Mouse (Mus musculus): ENCODE measurements around the gene Epb41l4b. TPM values are rescaled to one million over a fixed set of nuclear protein-coding genes. Genes with fewer than 3 reads are reported as not detected.

The Epb41l4b gene
- polyA plus RNA-seq, 1 experiment from 2014 or later = 1.2 TPM

GRCm38 (mm10) chr4:57082775-57083428, 60.3 kb downstream of the Epb41l4b start:
- no peaks in the 10 kb centered on the region for H3K36me3 ChIP-seq (ENCODE audit: control insufficient read depth, insufficient read depth)
- H3K9me3 ChIP-seq (ENCODE audit: control insufficient read depth, low read length) = no peaks in the 10 kb centered on the region
- no peak overlapping the region for H3K9ac ChIP-seq (replicated peaks; ENCODE audit: low read depth, low read length)
- H3K27ac ChIP-seq (ENCODE audit: low read length) = no peak overlapping the region
- ATAC-seq = no peak
- H3K27me3 ChIP-seq (replicated peaks; ENCODE audit: control insufficient read depth, insufficient read depth, low read length) = no peaks in the 10 kb centered on the region
- no peak overlapping the region for H3K4me2 ChIP-seq (ENCODE audit: low read length)
- H3K4me3 ChIP-seq (replicated peaks; ENCODE audit: low read length) = no peak overlapping the region
- WGBS = 80% methylated on average over 10 of the region's 10 CpGs
- H3K4me1 ChIP-seq (replicated peaks; ENCODE audit: control insufficient read depth, insufficient read depth, low read length) = no peaks in the 10 kb centered on the region

- H3K4me3 ChIP-seq (replicated peaks; ENCODE audit: low read length) = no peak overlapping the region
- no peaks in the 10 kb centered on the region for H3K4me1 ChIP-seq (replicated peaks; ENCODE audit: control insufficient read depth, insufficient read depth, low read length)
- H3K36me3 ChIP-seq (ENCODE audit: control insufficient read depth, insufficient read depth) = no peaks in the 10 kb centered on the region
- H3K27ac ChIP-seq (ENCODE audit: low read length) = no peak overlapping the region
- H3K4me2 ChIP-seq (ENCODE audit: low read length) = no peak overlapping the region
- H3K9me3 ChIP-seq (ENCODE audit: control insufficient read depth, low read length) = no peaks in the 10 kb centered on the region
- no peaks in the 10 kb centered on the region for H3K27me3 ChIP-seq (replicated peaks; ENCODE audit: control insufficient read depth, insufficient read depth, low read length)
- WGBS = 75% methylated on average over 7 of the region's 7 CpGs
- ATAC-seq = no peak
- H3K9ac ChIP-seq (replicated peaks; ENCODE audit: low read depth, low read length) = no peak overlapping the region
Observed at GRCm38 (mm10) chr4:57081463-57081862, 61.8 kb downstream of the Epb41l4b start.

- 76% methylated on average over 7 of the region's 7 CpGs for WGBS
- Histone ChIP-seq H3K4me1 (replicated peaks; ENCODE audit: control insufficient read depth, insufficient read depth, low read length) (no peaks in the 10 kb centered on the region), H3K27ac (ENCODE audit: low read length) (no peak overlapping the region), H3K9me3 (ENCODE audit: control insufficient read depth, low read length) (no peaks in the 10 kb centered on the region), H3K4me2 (ENCODE audit: low read length) (no peak overlapping the region), H3K9ac (replicated peaks; ENCODE audit: low read depth, low read length) (no peak overlapping the region), H3K27me3 (replicated peaks; ENCODE audit: control insufficient read depth, insufficient read depth, low read length) (no peaks in the 10 kb centered on the region), H3K4me3 (replicated peaks; ENCODE audit: low read length) (no peak overlapping the region), H3K36me3 (ENCODE audit: control insufficient read depth, insufficient read depth) (no peaks in the 10 kb centered on the region)
- ATAC-seq = no peak
Observed at GRCm38 (mm10) chr4:57073843-57074242, 69.4 kb downstream of the Epb41l4b start.

GRCm38 (mm10) chr4:57073174-57073573, 70.1 kb downstream of the Epb41l4b start:
- ATAC-seq = no peak

GRCm38 (mm10) chr4:57070640-57071039, 72.6 kb downstream of the Epb41l4b start:
- no peak overlapping the region for H3K27ac ChIP-seq (ENCODE audit: low read length)
- 74% methylated on average over 6 of the region's 6 CpGs for WGBS
- H3K36me3 ChIP-seq (ENCODE audit: control insufficient read depth, insufficient read depth) = no peaks in the 10 kb centered on the region
- H3K4me2 ChIP-seq (ENCODE audit: low read length) = no peak overlapping the region
- ATAC-seq = no peak
- H3K27me3 ChIP-seq (replicated peaks; ENCODE audit: control insufficient read depth, insufficient read depth, low read length) = no peaks in the 10 kb centered on the region
- H3K4me3 ChIP-seq (replicated peaks; ENCODE audit: low read length) = no peak overlapping the region
- H3K9ac ChIP-seq (replicated peaks; ENCODE audit: low read depth, low read length) = no peak overlapping the region
- no peaks in the 10 kb centered on the region for H3K4me1 ChIP-seq (replicated peaks; ENCODE audit: control insufficient read depth, insufficient read depth, low read length)
- H3K9me3 ChIP-seq (ENCODE audit: control insufficient read depth, low read length) = no peaks in the 10 kb centered on the region

More at GRCm38 (mm10) chr4:57073174-57073573, 70.1 kb downstream of the Epb41l4b start:
- Histone ChIP-seq H3K27ac (ENCODE audit: low read length) (no peak overlapping the region), H3K4me2 (ENCODE audit: low read length) (no peak overlapping the region), H3K9ac (replicated peaks; ENCODE audit: low read depth, low read length) (no peak overlapping the region), H3K4me1 (replicated peaks; ENCODE audit: control insufficient read depth, insufficient read depth, low read length) (no peaks in the 10 kb centered on the region), H3K27me3 (replicated peaks; ENCODE audit: control insufficient read depth, insufficient read depth, low read length) (no peaks in the 10 kb centered on the region), H3K36me3 (ENCODE audit: control insufficient read depth, insufficient read depth) (no peaks in the 10 kb centered on the region), H3K9me3 (ENCODE audit: control insufficient read depth, low read length) (no peaks in the 10 kb centered on the region), H3K4me3 (replicated peaks; ENCODE audit: low read length) (no peak overlapping the region)
- WGBS = 95% methylated on average over 14 of the region's 14 CpGs

GRCm38 (mm10) chr4:57068397-57068796, 74.8 kb downstream of the Epb41l4b start:
- no peaks in the 10 kb centered on the region for H3K27me3 ChIP-seq (replicated peaks; ENCODE audit: control insufficient read depth, insufficient read depth, low read length)
- no peak overlapping the region for H3K27ac ChIP-seq (ENCODE audit: low read length)
- H3K9me3 ChIP-seq (ENCODE audit: control insufficient read depth, low read length) = no peaks in the 10 kb centered on the region
- no peak overlapping the region for H3K4me3 ChIP-seq (replicated peaks; ENCODE audit: low read length)
- ATAC-seq = no peak
- H3K9ac ChIP-seq (replicated peaks; ENCODE audit: low read depth, low read length) = no peak overlapping the region
- no peak overlapping the region for H3K4me2 ChIP-seq (ENCODE audit: low read length)
- 84% methylated on average over 7 of the region's 7 CpGs for whole genome bisulfite sequencing
- H3K36me3 ChIP-seq (ENCODE audit: control insufficient read depth, insufficient read depth) = no peaks in the 10 kb centered on the region
- H3K4me1 ChIP-seq (replicated peaks; ENCODE audit: control insufficient read depth, insufficient read depth, low read length) = peaks cover 2% of the 10 kb centered on the region; the same call in 1 of the 2 replicates

GRCm38 (mm10) chr4:57067801-57068200, 75.4 kb downstream of the Epb41l4b start:
- H3K9ac ChIP-seq (replicated peaks; ENCODE audit: low read depth, low read length) = no peak overlapping the region
- peaks cover 2% of the 10 kb centered on the region; the same call in 1 of the 2 replicates for H3K4me1 ChIP-seq (replicated peaks; ENCODE audit: control insufficient read depth, insufficient read depth, low read length)
- H3K4me2 ChIP-seq (ENCODE audit: low read length) = no peak overlapping the region
- WGBS = 76% methylated on average over 5 of the region's 5 CpGs
- H3K27ac ChIP-seq (ENCODE audit: low read length) = no peak overlapping the region
- H3K27me3 ChIP-seq (replicated peaks; ENCODE audit: control insufficient read depth, insufficient read depth, low read length) = no peaks in the 10 kb centered on the region
- no peak for ATAC-seq
- H3K9me3 ChIP-seq (ENCODE audit: control insufficient read depth, low read length) = no peaks in the 10 kb centered on the region
- H3K4me3 ChIP-seq (replicated peaks; ENCODE audit: low read length) = no peak overlapping the region
- H3K36me3 ChIP-seq (ENCODE audit: control insufficient read depth, insufficient read depth) = no peaks in the 10 kb centered on the region

GRCm38 (mm10) chr4:57066936-57067335, 76.3 kb downstream of the Epb41l4b start:
- Histone ChIP-seq H3K4me1 (replicated peaks; ENCODE audit: control insufficient read depth, insufficient read depth, low read length) (peaks cover 2% of the 10 kb centered on the region; the same call in 1 of the 2 replicates), H3K4me2 (ENCODE audit: low read length) (no peak overlapping the region), H3K36me3 (ENCODE audit: control insufficient read depth, insufficient read depth) (no peaks in the 10 kb centered on the region), H3K27ac (ENCODE audit: low read length) (no peak overlapping the region), H3K9me3 (ENCODE audit: control insufficient read depth, low read length) (no peaks in the 10 kb centered on the region), H3K4me3 (replicated peaks; ENCODE audit: low read length) (no peak overlapping the region), H3K27me3 (replicated peaks; ENCODE audit: control insufficient read depth, insufficient read depth, low read length) (no peaks in the 10 kb centered on the region), H3K9ac (replicated peaks; ENCODE audit: low read depth, low read length) (no peak overlapping the region)
- WGBS = 79% methylated on average over 2 of the region's 2 CpGs
- ATAC-seq = no peak

- Histone ChIP-seq H3K9ac (replicated peaks; ENCODE audit: low read depth, low read length) (no peak overlapping the region), H3K4me2 (ENCODE audit: low read length) (no peak overlapping the region), H3K27me3 (replicated peaks; ENCODE audit: control insufficient read depth, insufficient read depth, low read length) (no peaks in the 10 kb centered on the region), H3K27ac (ENCODE audit: low read length) (no peak overlapping the region), H3K4me1 (replicated peaks; ENCODE audit: control insufficient read depth, insufficient read depth, low read length) (peaks cover 2% of the 10 kb centered on the region; the same call in 1 of the 2 replicates), H3K4me3 (replicated peaks; ENCODE audit: low read length) (no peak overlapping the region), H3K36me3 (ENCODE audit: control insufficient read depth, insufficient read depth) (no peaks in the 10 kb centered on the region), H3K9me3 (ENCODE audit: control insufficient read depth, low read length) (no peaks in the 10 kb centered on the region)
- peak; percentile 73 for ATAC-seq
- WGBS = 30% methylated on average over 4 of the region's 4 CpGs
Observed at GRCm38 (mm10) chr4:57065273-57065672, 78.0 kb downstream of the Epb41l4b start.
